Mouse (Mus musculus) myocyte (in vitro differentiated cells): ENCODE measurements around the gene Ankub1. TPM values are rescaled to one million over a fixed set of nuclear protein-coding genes. Genes with fewer than 3 reads are reported as not detected.

Experiments
- H3K27me3 ChIP-seq: one replicate; pipeline ENCODE4 v1.6.1; 2011; ENCODE audit not compliant: control insufficient read depth, insufficient read depth, insufficient read length
- H3K36me3 ChIP-seq: one replicate; pipeline ENCODE4 v1.6.1; 2011; ENCODE audit not compliant: control insufficient read depth, insufficient read depth
- H3K4me2 ChIP-seq: one replicate; pipeline ENCODE4 v1.6.1; 2011; ENCODE audit warnings: low read depth, control low read depth
- H3K4me3 ChIP-seq: one replicate; pipeline ENCODE4 v1.5.1; 2011; ENCODE audit warnings: mild to moderate bottlenecking, control low read depth, moderate library complexity
- H3K79me2 ChIP-seq: one replicate; pipeline ENCODE4 v1.6.1; 2011; ENCODE audit not compliant: control insufficient read depth, insufficient read depth
- H3ac ChIP-seq: one replicate; pipeline ENCODE4 v1.6.1; 2011; ENCODE audit not compliant: control insufficient read depth, insufficient read length
- CEBPB ChIP-seq: IDR thresholded peaks from 2 replicates; pipeline ENCODE4 v1.6.1; 2011; ENCODE audit warnings: mild to moderate bottlenecking, moderate library complexity; ENCODE audit not compliant: poor library complexity, insufficient read depth, severe bottlenecking
- E2F4 ChIP-seq: IDR thresholded peaks from one replicate; pipeline ENCODE4 v1.6.1; 2011; ENCODE audit warnings: mild to moderate bottlenecking, control low read depth, moderate library complexity; ENCODE audit not compliant: insufficient read depth
- MAX ChIP-seq: IDR thresholded peaks from one replicate; pipeline ENCODE4 v1.6.1; 2011; ENCODE audit warnings: low read depth, mild to moderate bottlenecking, control low read depth
- MYOD1 ChIP-seq, 3 experiments: IDR thresholded peaks; one replicate each; pipeline ENCODE4 v1.6.1; 2011; ENCODE audit warnings: control low read depth in 2 of 3, low read depth in 2 of 3, mild to moderate bottlenecking in 2 of 3, moderate library complexity in 1 of 3; ENCODE audit not compliant: insufficient read length in 2 of 3, control insufficient read depth in 1 of 3
- MYOG ChIP-seq, 3 experiments: IDR thresholded peaks; one replicate each; pipeline ENCODE4 v1.6.1; 2011; ENCODE audit warnings: control low read depth in 2 of 3, low read depth in 2 of 3, mild to moderate bottlenecking in 2 of 3; ENCODE audit not compliant: insufficient read length in 2 of 3, control insufficient read depth in 1 of 3, insufficient read depth in 1 of 3
- POLR2A ChIP-seq: IDR thresholded peaks from one replicate; pipeline ENCODE4 v1.6.1; 2011; ENCODE audit warnings: low read depth, mild to moderate bottlenecking, control low read depth, moderate library complexity; ENCODE audit not compliant: insufficient read length
- POLR2AphosphoS2 ChIP-seq: IDR thresholded peaks from one replicate; pipeline ENCODE4 v1.6.1; 2011; ENCODE audit warnings: low read depth, control low read depth; ENCODE audit not compliant: insufficient read length
- REST ChIP-seq: IDR thresholded peaks from one replicate; pipeline ENCODE4 v1.6.1; 2011; ENCODE audit warnings: mild to moderate bottlenecking, control low read depth, moderate library complexity; ENCODE audit not compliant: insufficient read depth, insufficient read length
- SRF ChIP-seq: IDR thresholded peaks from one replicate; pipeline ENCODE4 v1.6.1; 2011; ENCODE audit warnings: low read depth; ENCODE audit not compliant: control insufficient read depth, insufficient read length
- TCF12 ChIP-seq: IDR thresholded peaks from one replicate; pipeline ENCODE4 v1.6.1; 2011; ENCODE audit warnings: mild to moderate bottlenecking, control low read depth; ENCODE audit not compliant: poor library complexity, insufficient read depth, severe bottlenecking
- TCF3 ChIP-seq: IDR thresholded peaks from one replicate; pipeline ENCODE4 v1.6.1; 2011; ENCODE audit warnings: low read depth, control low read depth; ENCODE audit not compliant: insufficient read length
- USF1 ChIP-seq: IDR thresholded peaks from one replicate; pipeline ENCODE4 v1.6.1; 2011; ENCODE audit warnings: low read depth, mild to moderate bottlenecking, control low read depth, moderate library complexity
- polyA plus RNA-seq: library from polyadenylated mRNA; unstranded; fragments of >200 nt; fragmentation: generic; extraction: Trizol; gene quantifications from one replicate; pipeline ENCODE4 v1.2.1, GENCODE M21; 2012; ENCODE audit warnings: missing spikeins

Ankub1 gene
- polyA plus RNA-seq, 1 experiment = not detected

- peak overlapping the region; percentile 79 for H3K4me3 ChIP-seq
- peaks cover 17% of the 10 kb centered on the region for H3K79me2 ChIP-seq
- H3ac ChIP-seq = no peak overlapping the region
- peaks cover 14% of the 10 kb centered on the region for H3K36me3 ChIP-seq
- peak overlapping the region; percentile 85 for H3K4me2 ChIP-seq
- no peaks in the 10 kb centered on the region for H3K27me3 ChIP-seq
- TF ChIP-seq POLR2AphosphoS2 = no peak
- TF ChIP-seq MYOG (IDR thresholded peaks at IDR 0.05; ENCODE audit: control insufficient read depth in 1 of 3, insufficient read depth in 1 of 3, insufficient read length in 2 of 3, low read depth in 2 of 3) = peak in 2 of 3 experiments; percentile 22 to 79
- no peak for TF ChIP-seq SRF
- peak; percentile 50 for TF ChIP-seq TCF3
- no peak for TF ChIP-seq REST
- no peak for TF ChIP-seq TCF12
- TF ChIP-seq POLR2A = no peak
- TF ChIP-seq MYOD1 (IDR thresholded peaks at IDR 0.05; ENCODE audit: control insufficient read depth in 1 of 3, insufficient read length in 2 of 3, low read depth in 2 of 3) = peak; percentile 12 to 83 (median 72)
- TF ChIP-seq CEBPB = no peak
- TF ChIP-seq E2F4 = no peak
- no peak for TF ChIP-seq USF1
- TF ChIP-seq MAX = no peak
Observed at GRCm38 (mm10) chr3:57652485-57652884, 40.1 kb downstream of the Ankub1 start.

- Histone ChIP-seq H3K4me2 (peak overlapping the region; percentile 85), H3ac (no peak overlapping the region), H3K4me3 (peak overlapping the region; percentile 79), H3K27me3 (no peaks in the 10 kb centered on the region), H3K79me2 (peaks cover 17% of the 10 kb centered on the region), H3K36me3 (peaks cover 14% of the 10 kb centered on the region)
- no peak for TF ChIP-seq POLR2AphosphoS2
- TF ChIP-seq POLR2A = no peak
- no peak for TF ChIP-seq USF1
- no peak for TF ChIP-seq TCF3
- TF ChIP-seq CEBPB = no peak
- TF ChIP-seq REST = no peak
- no peak for TF ChIP-seq E2F4
- TF ChIP-seq TCF12 = no peak
- TF ChIP-seq MYOD1 (IDR thresholded peaks at IDR 0.05; ENCODE audit: control insufficient read depth in 1 of 3, insufficient read length in 2 of 3, low read depth in 2 of 3) = no peak
- no peak for TF ChIP-seq SRF
Observed at GRCm38 (mm10) chr3:57651865-57652259, 40.7 kb downstream of the Ankub1 start.

GRCm38 (mm10) chr3:57651231-57651864 is 41.3 kb downstream of the Ankub1 start, which contains the start of gene Commd2:
Commd2 (minus strand) TSS chr3:57651715.
- Histone ChIP-seq H3ac (peak within 1 kb of the TSS; percentile 8), H3K27me3 (no peaks in the 10 kb centered on the region), H3K36me3 (peaks cover 15% of the 10 kb centered on the region), H3K79me2 (peaks cover 17% of the 10 kb centered on the region), H3K4me2 (peak within 1 kb of the TSS; percentile 85), H3K4me3 (peak within 1 kb of the TSS; percentile 79)
- TF ChIP-seq MAX (no peak), MYOG (IDR thresholded peaks at IDR 0.05; ENCODE audit: control insufficient read depth in 1 of 3, insufficient read depth in 1 of 3, insufficient read length in 2 of 3, low read depth in 2 of 3) (peak in 1 of 3 experiments; percentile 46), USF1 (no peak), TCF12 (no peak), SRF (no peak), E2F4 (peak; percentile 14), MYOD1 (IDR thresholded peaks at IDR 0.05; ENCODE audit: control insufficient read depth in 1 of 3, insufficient read length in 2 of 3, low read depth in 2 of 3) (peak in 1 of 3 experiments; percentile 4), REST (no peak), TCF3 (no peak), POLR2AphosphoS2 (peak; percentile 81), POLR2A (peak; percentile 76), CEBPB (no peak)

DNA sequence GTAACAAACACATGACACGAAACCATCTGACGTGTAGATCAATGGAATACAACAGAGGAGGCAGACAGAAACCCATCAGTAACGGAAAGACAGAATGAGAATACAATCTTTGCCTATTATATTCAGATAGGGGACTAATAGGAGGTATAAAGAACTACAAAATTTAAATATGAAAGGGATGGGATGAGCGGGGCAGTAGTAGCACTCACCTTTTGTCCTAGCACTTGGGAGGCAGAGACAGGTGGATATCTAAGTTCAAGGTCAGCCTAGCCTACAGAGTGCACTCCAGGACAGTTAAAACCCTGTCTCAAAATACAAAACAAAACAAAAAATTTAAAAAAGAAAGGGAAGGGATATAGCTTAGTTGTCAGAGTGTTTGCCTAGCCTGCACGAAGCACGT is 49.4 kb downstream of the Ankub1 start:
- H3K4me3 ChIP-seq = no peak overlapping the region
- peaks cover 25% of the 10 kb centered on the region for H3K36me3 ChIP-seq
- no peaks in the 10 kb centered on the region for H3K27me3 ChIP-seq
- TF ChIP-seq MAX (no peak), CEBPB (no peak), POLR2AphosphoS2 (no peak), REST (no peak), E2F4 (no peak), MYOD1 (IDR thresholded peaks at IDR 0.05; ENCODE audit: control insufficient read depth in 1 of 3, insufficient read length in 2 of 3, low read depth in 2 of 3) (no peak), MYOG (IDR thresholded peaks at IDR 0.05; ENCODE audit: control insufficient read depth in 1 of 3, insufficient read depth in 1 of 3, insufficient read length in 2 of 3, low read depth in 2 of 3) (no peak), TCF12 (no peak), USF1 (no peak), SRF (no peak)
- H3K4me2 ChIP-seq = no peak overlapping the region
- no peaks in the 10 kb centered on the region for H3K79me2 ChIP-seq
- H3ac ChIP-seq = no peak overlapping the region
